Mouse (Mus musculus) midbrain, embryonic 15.5 days (tissue): ENCODE results near the gene Mllt10. TPM values are rescaled to one million over a fixed set of nuclear protein-coding genes. Genes with fewer than 3 reads are reported as not detected.
"Not testable (repeated sequence)": the region's sequence is repeated elsewhere in the genome, so short reads cannot be mapped to it uniquely, and the experiment has no call there.

Source experiments
- ATAC-seq: fragments of 200-750 bp; cut with Nextera tagmentation; replicated peaks from 2 replicates; pipeline ENCODE4 v1.8.0; 2017; ENCODE audit warnings: moderate TSS enrichment
- H3K27ac ChIP-seq: fragments of 300-500 bp; sonication (generic); 2 replicates; pipeline ENCODE4 v1.5.1; 2015; ENCODE audit warnings: mild to moderate bottlenecking, inconsistent platforms
- H3K27me3 ChIP-seq: fragments of 300-500 bp; sonication (generic); replicated peaks from 2 replicates; pipeline ENCODE4 v1.6.1; 2015; ENCODE audit warnings: inconsistent platforms
- H3K36me3 ChIP-seq: fragments of 300-500 bp; sonication (generic); replicated peaks from 2 replicates; pipeline ENCODE4 v1.6.1; 2015; ENCODE audit warnings: inconsistent platforms
- H3K4me1 ChIP-seq: fragments of 300-500 bp; sonication (generic); 2 replicates; pipeline ENCODE4 v1.6.1; 2015; ENCODE audit warnings: inconsistent platforms
- H3K4me2 ChIP-seq: fragments of 300-500 bp; sonication (generic); 2 replicates; pipeline ENCODE4 v1.6.1; 2015; ENCODE audit warnings: inconsistent platforms, mild to moderate bottlenecking, moderate library complexity
- H3K4me3 ChIP-seq: fragments of 300-500 bp; sonication (generic); 2 replicates; pipeline ENCODE4 v1.5.1; 2015; ENCODE audit warnings: mild to moderate bottlenecking, inconsistent platforms
- H3K9ac ChIP-seq: fragments of 300-500 bp; sonication (generic); 2 replicates; pipeline ENCODE4 v1.6.1; 2015; ENCODE audit warnings: mild to moderate bottlenecking, inconsistent platforms
- H3K9me3 ChIP-seq: fragments of 300-500 bp; sonication (generic); 2 replicates; pipeline ENCODE4 v1.6.1; 2016; ENCODE audit warnings: inconsistent platforms
- WGBS: fragments of 180-500 bp; shearing (Covaris S2); methylation state at CpG from one replicate; pipeline ENCODE4 v1.1.7; 2015; ENCODE audit warnings: mixed read lengths; 5-methylcytosine and 5-hydroxymethylcytosine counted together
- polyA plus RNA-seq: library from polyadenylated mRNA; unstranded; fragments of >200 nt; fragmentation: Nextera tagmentation; extraction: Ambion mirVana; gene quantifications from 2 replicates; pipeline ENCODE4 v1.2.1, GENCODE M21; 2015

The Mllt10 gene
- polyA plus RNA-seq, 1 experiment from 2014 or later: 49.9 TPM

DNA sequence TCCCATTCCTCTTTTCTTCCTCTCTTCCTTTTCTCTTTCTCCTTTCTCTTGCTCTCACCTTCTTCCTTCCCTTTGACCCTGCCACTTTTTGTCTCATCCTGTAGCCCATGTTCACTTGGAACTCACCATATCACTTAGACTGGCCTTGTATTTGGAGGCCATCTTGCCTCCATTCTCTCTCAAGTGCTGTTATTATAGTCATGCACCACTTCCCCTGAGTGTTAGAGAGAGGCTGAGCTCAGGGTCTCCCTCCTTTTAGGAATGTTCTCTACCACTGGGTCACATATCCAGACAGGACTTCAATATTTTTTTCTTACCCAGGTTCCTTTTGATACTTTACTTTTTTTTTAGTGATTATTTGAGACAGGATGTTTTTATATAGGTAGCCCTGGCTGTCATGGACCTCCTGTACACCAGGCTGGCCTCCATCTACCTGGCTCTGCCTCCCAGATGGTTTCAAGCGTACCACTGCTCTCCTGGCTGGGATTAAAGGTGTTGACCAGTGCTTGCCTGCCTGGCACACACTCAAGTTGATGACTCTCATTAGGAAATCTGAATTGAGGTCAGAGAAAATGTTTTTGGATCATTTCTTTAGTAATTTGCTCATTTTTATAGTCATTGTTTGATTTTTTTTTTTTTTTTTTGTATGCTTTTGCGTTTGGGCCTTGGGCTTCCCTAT is 25.3 kb downstream of the Mllt10 start:
- ATAC-seq: no peak
- Histone ChIP-seq H3K27ac (no peak overlapping the region), H3K36me3 (peaks cover 20% of the 10 kb centered on the region; the same call in 1 of the 2 replicates), H3K27me3 (no peaks in the 10 kb centered on the region), H3K9ac (no peak overlapping the region), H3K4me2 (no peak overlapping the region), H3K4me1 (no peaks in the 10 kb centered on the region), H3K9me3 (no peaks in the 10 kb centered on the region), H3K4me3 (no peak overlapping the region)
- 89% methylated on average over 2 of the region's 2 CpGs for WGBS

DNA sequence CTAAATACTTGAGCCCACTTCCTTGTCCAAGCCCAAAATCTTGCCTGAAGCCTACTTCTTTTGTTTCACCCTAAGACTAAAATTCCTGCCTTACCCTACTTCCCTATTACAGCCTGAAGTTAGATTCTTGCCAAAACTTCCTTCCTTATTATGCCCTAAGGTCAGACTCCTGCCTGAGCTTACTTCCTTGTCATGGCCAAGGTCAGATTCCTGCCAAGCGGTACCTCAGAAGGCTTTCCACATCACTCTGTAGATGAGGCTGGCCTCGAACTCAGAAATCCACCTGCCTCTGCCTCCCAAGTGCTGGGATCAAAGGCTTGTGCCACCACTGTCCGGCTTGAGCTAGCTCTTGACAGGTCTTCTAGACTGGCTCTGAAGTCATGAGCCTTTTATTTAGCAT is 32.7 kb downstream of the Mllt10 start:
- H3K9ac ChIP-seq, H3K4me3 ChIP-seq, H3K4me1 ChIP-seq, H3K9me3 ChIP-seq, H3K4me2 ChIP-seq, ATAC-seq, H3K27ac ChIP-seq, H3K27me3 ChIP-seq: not testable (repeated sequence)
- 93% methylated on average over 3 of the region's 3 CpGs for WGBS
- peaks cover 31% of the 10 kb centered on the region; the same call in 1 of the 2 replicates for H3K36me3 ChIP-seq

DNA sequence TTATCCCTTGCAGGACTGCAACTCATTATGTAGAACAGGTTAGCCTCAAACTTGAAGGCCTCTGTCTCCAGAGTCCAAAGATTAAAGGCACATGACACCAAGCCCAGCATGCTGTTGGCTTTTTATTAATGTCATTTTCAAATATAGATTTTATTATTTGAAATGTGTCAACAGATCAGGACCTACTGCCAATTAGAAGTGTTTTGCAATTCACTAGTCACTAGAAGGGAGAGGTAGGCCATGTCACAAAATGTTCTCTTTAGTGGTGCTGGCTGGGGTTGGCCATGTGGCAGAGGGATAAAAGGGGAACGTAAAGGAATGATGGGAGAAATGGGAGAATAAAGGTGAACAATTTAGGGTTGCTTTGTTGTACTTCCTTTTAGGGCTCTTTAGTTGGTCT is 38.8 kb downstream of the Mllt10 start:
- no peaks in the 10 kb centered on the region for H3K27me3 ChIP-seq

DNA sequence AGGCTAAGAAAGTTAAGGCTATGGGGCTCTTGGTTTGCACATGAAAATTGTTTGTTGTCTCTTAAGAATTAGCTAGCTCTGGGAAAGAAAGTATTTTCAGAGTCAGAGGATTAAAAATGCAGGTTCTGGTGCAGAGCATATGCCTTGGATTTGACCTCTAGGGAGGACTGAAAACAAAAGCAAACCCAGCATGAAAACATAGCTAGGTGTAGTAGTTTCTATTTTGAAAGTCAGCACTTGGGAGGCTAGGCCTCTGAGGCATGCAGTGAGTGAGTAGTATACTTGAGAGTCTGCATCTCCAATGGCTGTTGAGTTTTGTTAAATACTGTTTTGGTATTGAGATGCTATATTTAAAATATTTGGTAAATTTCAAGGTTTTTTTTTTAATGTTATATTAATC is 39.3 kb downstream of the Mllt10 start:
- no peak overlapping the region for H3K9ac ChIP-seq
- H3K4me1 ChIP-seq: no peaks in the 10 kb centered on the region
- no peaks in the 10 kb centered on the region for H3K27me3 ChIP-seq
- no peak overlapping the region for H3K27ac ChIP-seq
- no peak overlapping the region for H3K4me2 ChIP-seq
- no peak overlapping the region for H3K4me3 ChIP-seq
- H3K9me3 ChIP-seq: no peaks in the 10 kb centered on the region
- H3K36me3 ChIP-seq: 0 out of 2 replicates have a peak, but pooled peaks cover 5% of the 10 kb centered on the region
- no peak for ATAC-seq

More for the DNA sequence above, 38.8 kb downstream of the Mllt10 start:
- no peak overlapping the region for H3K4me3 ChIP-seq
- H3K4me2 ChIP-seq: no peak overlapping the region
- no peaks in the 10 kb centered on the region for H3K4me1 ChIP-seq
- H3K36me3 ChIP-seq: 0 out of 2 replicates have a peak, but pooled peaks cover 5% of the 10 kb centered on the region
- 90% methylated on average over 1 of the region's 1 CpGs for WGBS
- H3K27ac ChIP-seq: no peak overlapping the region
- no peaks in the 10 kb centered on the region for H3K9me3 ChIP-seq
- H3K9ac ChIP-seq: no peak overlapping the region
- no peak for ATAC-seq

DNA sequence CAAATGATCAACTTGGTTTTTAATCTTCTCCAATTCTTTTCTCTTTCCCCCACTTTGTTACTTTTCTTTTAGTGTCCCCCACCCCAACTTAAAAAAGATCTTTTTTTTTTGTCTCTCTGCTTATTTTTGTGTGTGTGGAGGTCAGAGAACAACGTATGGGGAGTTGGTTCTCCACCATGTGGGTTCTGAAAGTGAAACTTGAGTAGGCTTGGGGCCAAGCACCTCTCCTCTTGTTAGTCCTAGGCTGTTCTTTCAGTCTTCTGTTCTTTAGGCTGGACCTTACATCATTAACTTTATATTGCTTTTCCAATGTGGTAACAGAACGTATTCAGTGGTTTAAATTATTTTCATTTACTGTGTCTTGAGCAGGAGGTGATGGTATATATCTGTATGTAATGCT is 40.8 kb downstream of the Mllt10 start:
- no peak for ATAC-seq
- no peaks in the 10 kb centered on the region for H3K4me1 ChIP-seq
- H3K36me3 ChIP-seq: 0 out of 2 replicates have a peak, but pooled peaks cover 5% of the 10 kb centered on the region
- H3K27ac ChIP-seq: no peak overlapping the region
- WGBS: 85% methylated on average over 2 of the region's 2 CpGs
- no peaks in the 10 kb centered on the region for H3K9me3 ChIP-seq
- H3K4me3 ChIP-seq: no peak overlapping the region
- H3K27me3 ChIP-seq: no peaks in the 10 kb centered on the region
- H3K9ac ChIP-seq: no peak overlapping the region
- H3K4me2 ChIP-seq: no peak overlapping the region

DNA sequence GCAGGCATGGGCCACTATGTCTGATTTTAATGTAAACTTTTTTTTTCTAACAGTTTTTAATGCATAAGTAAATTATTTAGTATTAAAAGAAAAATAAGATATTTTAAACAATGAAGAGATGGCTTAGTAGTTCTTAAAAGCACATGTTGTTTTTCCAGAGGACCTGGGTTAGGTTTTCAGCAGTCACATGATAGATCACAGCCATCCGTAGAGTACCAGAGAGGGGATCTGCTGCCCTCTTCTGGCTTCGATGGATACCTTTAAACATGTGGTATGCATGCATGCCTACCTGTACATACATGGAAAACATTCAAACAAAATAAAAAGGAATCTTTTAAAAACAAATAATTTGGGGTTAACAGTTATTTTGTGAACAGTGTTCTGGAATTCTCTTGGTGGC is 45.9 kb downstream of the Mllt10 start:
- 0 out of 2 replicates have a peak, but pooled peaks cover 3% of the 10 kb centered on the region for H3K36me3 ChIP-seq
- no peaks in the 10 kb centered on the region for H3K4me1 ChIP-seq
- no peak overlapping the region for H3K9ac ChIP-seq
- no peak overlapping the region for H3K27ac ChIP-seq
- no peak overlapping the region for H3K4me2 ChIP-seq
- 94% methylated on average over 2 of the region's 2 CpGs for WGBS
- no peak overlapping the region for H3K4me3 ChIP-seq
- H3K9me3 ChIP-seq: no peaks in the 10 kb centered on the region
- no peak for ATAC-seq
- H3K27me3 ChIP-seq: no peaks in the 10 kb centered on the region

DNA sequence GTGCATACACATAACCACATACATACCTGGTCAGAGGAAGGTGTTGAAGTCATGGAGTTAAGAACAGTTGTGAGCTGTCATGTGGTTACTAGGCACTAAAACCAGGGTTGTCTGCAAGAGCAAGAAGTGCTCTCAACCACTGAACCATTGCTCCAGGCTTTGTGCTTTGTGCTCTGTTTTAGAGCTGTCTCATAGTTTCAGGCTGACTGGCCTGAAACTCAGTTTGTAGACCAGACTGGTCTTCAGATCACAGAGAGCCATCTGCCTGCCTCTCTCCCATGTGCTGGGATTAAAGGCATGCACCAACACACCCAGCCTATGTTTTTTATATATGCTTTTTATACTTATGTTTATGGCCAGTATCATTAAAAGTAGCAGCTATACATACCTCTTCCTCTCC is 52.5 kb downstream of the Mllt10 start:
- Histone ChIP-seq H3K27ac (no peak overlapping the region), H3K4me1 (no peaks in the 10 kb centered on the region), H3K27me3 (no peaks in the 10 kb centered on the region), H3K4me2 (no peak overlapping the region), H3K9me3 (no peaks in the 10 kb centered on the region), H3K4me3 (no peak overlapping the region), H3K36me3 (0 out of 2 replicates have a peak, but pooled peaks cover 3% of the 10 kb centered on the region), H3K9ac (no peak overlapping the region)
- no peak for ATAC-seq

DNA sequence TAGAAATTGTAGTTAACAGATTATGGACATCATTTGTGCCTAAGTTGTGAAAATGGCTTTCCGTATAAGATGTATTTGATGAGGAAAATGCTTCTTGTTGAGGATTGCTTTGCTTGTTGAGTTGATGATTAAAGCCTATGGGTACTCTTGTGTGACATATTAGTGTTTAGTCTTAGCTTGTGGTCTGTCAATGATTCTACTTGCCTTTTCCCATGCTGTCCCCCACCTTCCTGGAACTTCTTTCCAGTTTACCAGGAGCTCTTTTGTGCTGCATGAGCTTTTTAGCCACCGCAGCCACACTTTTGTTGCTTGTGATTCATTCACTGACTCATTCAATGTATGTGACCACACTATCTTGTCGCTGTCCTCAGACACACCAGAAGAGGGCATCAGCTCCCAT is 53.2 kb downstream of the Mllt10 start:
- H3K36me3 ChIP-seq: 0 out of 2 replicates have a peak, but pooled peaks cover 3% of the 10 kb centered on the region
- H3K4me2 ChIP-seq: no peak overlapping the region
- no peaks in the 10 kb centered on the region for H3K4me1 ChIP-seq
- H3K9me3 ChIP-seq: no peaks in the 10 kb centered on the region
- no peaks in the 10 kb centered on the region for H3K27me3 ChIP-seq
- H3K27ac ChIP-seq: no peak overlapping the region
- no peak for ATAC-seq
- 93% methylated on average over 3 of the region's 3 CpGs for WGBS
- no peak overlapping the region for H3K4me3 ChIP-seq
- H3K9ac ChIP-seq: no peak overlapping the region

DNA sequence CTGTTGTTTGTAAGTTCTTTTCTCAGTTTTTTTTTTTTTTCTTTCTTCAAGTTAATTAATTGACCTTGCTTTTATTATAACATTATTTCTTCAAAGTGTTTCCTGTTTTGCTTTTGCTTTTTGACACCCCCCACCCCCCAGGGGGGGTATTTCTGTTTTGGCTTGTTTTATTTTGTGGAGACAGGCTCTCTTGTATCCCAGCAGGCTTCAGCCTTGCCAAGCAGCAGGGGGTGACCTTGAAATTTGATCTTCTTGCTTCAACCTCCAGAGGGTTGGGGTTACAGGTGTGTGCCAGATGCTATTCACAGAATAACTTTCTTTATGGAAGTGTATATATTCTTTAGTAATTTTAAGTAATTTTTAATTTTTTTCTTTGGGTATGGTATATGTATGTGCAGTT is 56.4 kb downstream of the Mllt10 start:
- H3K4me2 ChIP-seq: no peak overlapping the region
- ATAC-seq: no peak
- 0 out of 2 replicates have a peak, but pooled peaks cover 7% of the 10 kb centered on the region for H3K36me3 ChIP-seq
- H3K9me3 ChIP-seq: no peaks in the 10 kb centered on the region
- H3K4me3 ChIP-seq: no peak overlapping the region
- H3K4me1 ChIP-seq: no peaks in the 10 kb centered on the region
- H3K27me3 ChIP-seq: no peaks in the 10 kb centered on the region
- H3K9ac ChIP-seq: no peak overlapping the region
- no peak overlapping the region for H3K27ac ChIP-seq

DNA sequence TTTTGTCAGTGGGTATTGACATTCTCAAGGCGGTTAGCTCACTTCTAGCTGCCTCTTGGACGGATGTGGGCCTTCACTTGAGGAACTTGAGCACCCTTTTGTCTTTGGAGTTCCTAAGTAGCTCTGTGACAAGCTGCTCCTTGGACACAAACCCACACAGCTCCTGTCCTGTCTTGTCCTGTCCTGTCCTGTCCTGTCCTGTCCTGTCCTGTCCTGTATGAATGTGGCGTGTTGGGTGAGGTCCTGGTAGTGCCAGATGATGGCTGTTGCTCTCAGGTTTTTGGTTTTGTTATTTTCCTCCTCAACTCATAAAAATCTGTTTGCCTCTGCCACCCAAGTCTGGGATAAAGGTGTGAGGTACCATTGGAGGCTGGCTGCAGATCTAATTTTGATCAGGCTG is 61.4 kb downstream of the Mllt10 start:
- Histone ChIP-seq H3K27me3 (no peaks in the 10 kb centered on the region), H3K27ac (no peak overlapping the region), H3K4me2 (no peak overlapping the region), H3K9ac (no peak overlapping the region), H3K9me3 (no peaks in the 10 kb centered on the region), H3K36me3 (0 out of 2 replicates have a peak, but pooled peaks cover 7% of the 10 kb centered on the region), H3K4me3 (no peak overlapping the region), H3K4me1 (no peaks in the 10 kb centered on the region)
- ATAC-seq: no peak
- 70% methylated on average over 3 of the region's 3 CpGs for WGBS

DNA sequence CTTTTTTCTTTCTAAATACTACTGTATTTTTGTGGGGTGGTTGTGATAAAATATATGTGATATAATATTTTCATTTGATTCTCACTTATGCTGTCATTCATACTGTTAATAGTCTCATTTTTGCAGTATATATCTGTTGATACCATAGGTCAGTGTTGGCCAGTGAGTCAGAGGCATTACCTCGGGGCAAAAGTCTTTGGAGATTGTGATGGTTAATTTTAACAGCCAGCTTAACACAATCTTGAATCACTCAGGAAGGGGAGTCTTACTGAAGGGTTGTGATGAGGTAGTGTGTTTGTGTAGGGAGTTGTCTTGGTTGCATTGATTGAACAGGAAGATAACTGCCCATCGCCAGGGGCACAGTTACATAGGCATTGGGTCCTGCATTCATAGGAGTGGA is 83.1 kb downstream of the Mllt10 start:
- Histone ChIP-seq H3K27me3 (no peaks in the 10 kb centered on the region), H3K9ac (no peak overlapping the region), H3K27ac (no peak overlapping the region), H3K4me2 (no peak overlapping the region), H3K9me3 (no peaks in the 10 kb centered on the region), H3K4me1 (no peaks in the 10 kb centered on the region), H3K4me3 (no peak overlapping the region), H3K36me3 (peaks cover 8% of the 10 kb centered on the region; the same call in 1 of the 2 replicates)
- 95% methylated on average over 2 of the region's 2 CpGs for WGBS
- ATAC-seq: no peak

DNA sequence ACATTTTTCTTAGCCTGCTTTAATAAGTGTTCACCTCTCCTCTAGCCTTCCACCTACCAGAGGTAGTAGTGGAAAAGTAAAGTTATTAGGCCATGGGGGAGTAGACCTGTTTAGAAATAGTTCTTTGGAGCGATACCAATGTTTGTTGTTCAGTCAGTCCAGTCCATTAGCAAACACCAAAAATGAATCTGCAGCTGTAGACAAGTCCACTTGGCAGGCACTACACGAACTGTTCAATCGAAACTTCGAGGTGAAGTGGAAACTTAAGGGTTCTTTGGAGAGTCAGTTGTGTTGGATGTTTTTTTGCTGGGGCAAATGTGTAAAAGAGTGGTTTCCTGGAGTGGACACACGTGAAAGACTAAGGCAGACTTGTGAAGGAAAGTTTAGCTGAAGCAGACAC is 84.6 kb downstream of the Mllt10 start:
- ATAC-seq: no peak
- Histone ChIP-seq H3K36me3 (peaks cover 8% of the 10 kb centered on the region; the same call in 1 of the 2 replicates), H3K9ac (no peak overlapping the region), H3K9me3 (no peaks in the 10 kb centered on the region), H3K27ac (no peak overlapping the region), H3K27me3 (no peaks in the 10 kb centered on the region), H3K4me2 (no peak overlapping the region), H3K4me1 (no peaks in the 10 kb centered on the region), H3K4me3 (no peak overlapping the region)
- WGBS: 97% methylated on average over 5 of the region's 5 CpGs

DNA sequence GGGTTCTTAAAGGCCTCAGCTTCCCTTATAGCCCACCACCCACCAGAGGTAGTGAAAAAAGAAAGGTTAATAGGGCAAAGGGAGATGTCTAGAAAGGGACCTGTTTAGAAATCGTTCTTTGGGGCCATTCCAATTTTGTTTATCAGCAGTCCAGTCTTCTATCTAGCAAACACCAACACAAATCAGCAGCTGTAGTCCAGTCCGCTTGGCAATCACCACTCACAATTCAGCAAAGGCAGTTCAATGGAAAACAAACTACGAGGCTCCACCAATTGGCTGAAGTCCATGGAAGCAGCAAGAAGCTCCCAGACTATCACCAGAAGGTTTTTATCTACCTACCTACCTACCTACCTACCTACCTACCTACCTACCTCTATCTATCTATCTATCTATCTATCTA is 101.1 kb downstream of the Mllt10 start:
- WGBS: 92% methylated on average over 3 of the region's 3 CpGs
- Histone ChIP-seq H3K4me2 (no peak overlapping the region), H3K9me3 (no peaks in the 10 kb centered on the region), H3K9ac (no peak overlapping the region), H3K4me3 (no peak overlapping the region), H3K27ac (no peak overlapping the region), H3K27me3 (no peaks in the 10 kb centered on the region), H3K4me1 (no peaks in the 10 kb centered on the region), H3K36me3 (peaks cover 3% of the 10 kb centered on the region; the same call in 1 of the 2 replicates)
- no peak for ATAC-seq
